Mouse (Mus musculus) CD4-positive helper T cell, adult 2 months (primary cell): ENCODE measurements around the gene Vill.

Experiments used
- DNase-seq: peaks from one replicate; pipeline ENCODE4 v3.0.0-alpha.2; 2012; ENCODE audit warnings: low read depth, missing footprints, low spot score

The Vill gene

DNA sequence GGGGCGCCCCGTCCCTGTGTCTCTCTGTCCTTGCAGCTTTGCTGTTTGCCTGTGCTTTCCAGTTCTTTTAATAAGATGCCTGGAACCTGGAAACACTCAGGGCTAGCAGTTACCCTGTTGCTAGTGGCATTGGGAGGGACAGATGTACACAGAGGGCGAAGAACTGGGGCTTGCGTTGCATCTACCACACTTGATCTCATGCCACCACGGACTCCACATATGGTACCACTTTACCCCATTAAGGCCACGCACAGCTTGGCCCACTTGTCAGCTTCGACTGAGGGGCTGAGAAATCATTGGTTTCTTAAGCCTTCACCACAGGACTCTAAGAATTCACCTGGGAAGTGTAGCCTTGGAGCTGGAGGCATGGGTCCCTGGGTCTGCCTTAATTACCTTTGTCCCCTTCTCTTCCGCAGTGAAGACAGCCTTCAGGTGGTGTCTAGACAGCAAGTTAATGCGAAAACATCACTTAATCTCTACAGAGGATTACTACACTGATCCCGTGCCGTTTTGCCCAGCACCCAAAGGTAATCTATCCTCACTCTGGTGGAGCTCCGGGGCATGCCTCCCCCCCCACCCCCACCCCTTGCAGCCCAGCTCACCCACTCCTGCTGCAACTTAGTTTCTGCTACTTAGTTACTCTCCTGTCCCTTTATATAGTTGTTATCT is 57.2 kb downstream of the Vill start:
- no peak for DNase-seq

GRCm38 (mm10) chr9:119110640-119111039 is 58.1 kb downstream of the Vill start:
- DNase-seq: no peak

DNA sequence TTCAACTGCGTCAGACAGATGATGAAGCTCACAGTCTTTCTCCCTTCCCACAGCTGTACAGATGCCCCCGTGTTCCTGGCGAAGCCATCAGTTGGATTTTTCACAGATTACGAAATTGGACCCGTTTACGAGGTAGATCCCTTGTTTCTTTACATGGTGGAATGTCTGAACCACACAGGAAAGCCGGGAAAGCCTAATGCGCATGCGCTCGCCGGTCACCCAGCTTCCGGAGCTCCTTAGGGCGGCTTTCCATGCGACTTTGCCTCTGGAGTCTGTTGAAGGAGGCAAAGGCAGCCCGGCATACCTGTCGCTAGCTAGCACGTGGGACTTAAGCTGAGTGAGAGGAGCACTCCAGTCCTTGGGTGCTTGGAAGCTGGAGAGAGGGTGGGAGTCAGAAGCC is 62.3 kb downstream of the Vill start:
- no peak for DNase-seq

DNA sequence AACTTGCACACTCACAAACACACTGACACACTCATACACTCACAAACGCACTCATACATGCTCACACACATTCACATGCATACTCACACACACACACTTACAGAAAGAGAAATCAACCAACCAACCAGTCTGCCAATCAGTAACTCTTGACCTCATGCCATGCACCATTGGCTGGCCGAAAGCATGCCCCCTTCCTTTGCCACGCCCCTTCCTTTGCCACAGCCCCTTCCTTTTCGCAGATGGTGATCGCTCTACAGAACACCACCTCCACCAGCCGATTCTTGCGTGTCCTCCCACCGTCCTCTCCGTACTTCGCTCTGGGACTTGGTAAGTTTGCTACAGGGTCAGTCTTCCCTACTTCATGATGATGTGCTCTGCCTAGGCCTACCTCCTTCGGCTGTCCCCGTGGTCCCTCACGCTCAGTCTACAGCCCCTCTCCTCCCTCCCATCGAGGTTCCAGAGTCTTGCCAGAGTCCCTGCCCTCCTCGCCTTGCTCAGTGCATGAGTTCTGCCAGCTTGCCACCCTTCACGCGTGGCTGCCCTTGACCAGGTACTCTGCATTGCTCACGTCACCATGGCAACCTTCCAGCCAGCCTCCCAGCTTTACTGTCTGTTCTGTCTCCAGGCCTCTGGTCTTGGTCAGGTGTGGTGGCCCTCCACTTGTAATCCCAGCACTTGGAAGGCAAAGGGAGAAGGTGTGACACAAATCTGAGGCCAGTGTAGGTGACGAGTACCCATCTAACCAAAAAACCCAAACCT is 67.0 kb downstream of the Vill start:
- DNase-seq: no peak

GRCm38 (mm10) chr9:119120168-119120560 is 67.6 kb downstream of the Vill start:
- DNase-seq: no peak
